Mouse (Mus musculus) brain, embryonic 14.5 days (tissue): ENCODE results near the gene Ing4.

ENCODE experiments used
- CTCF ChIP-seq: fragments of 200-500 bp; IDR thresholded peaks from 2 replicates; pipeline ENCODE4 v1.5.1; 2012; ENCODE audit warnings: inconsistent platforms, mild to moderate bottlenecking, moderate library complexity, borderline replicate concordance; ENCODE audit not compliant: insufficient read depth, insufficient read length; ENCODE audit errors: extremely low read depth
- POLR2A ChIP-seq: fragments of 200-500 bp; IDR thresholded peaks from 2 replicates; pipeline ENCODE4 v1.6.1; 2012; ENCODE audit warnings: mild to moderate bottlenecking, inconsistent platforms, borderline replicate concordance; ENCODE audit not compliant: poor library complexity, insufficient read depth, insufficient read length, severe bottlenecking; ENCODE audit errors: extremely low read depth

- peak; percentile 56; the same call in 1 of the 2 replicates for TF ChIP-seq POLR2A
- no peak for TF ChIP-seq CTCF
Measured at GRCm38 (mm10) chr6:125095391-125096278, 56.1 kb downstream of the Ing4 start, which contains the start of gene Chd4.
